Mouse (Mus musculus): ENCODE data around the gene Gigyf2. TPM values are rescaled to one million over a fixed set of nuclear protein-coding genes. Genes with fewer than 3 reads are reported as not detected.

The Gigyf2 gene
- polyA plus RNA-seq (2012), result 30.5 and 33.8 TPM in 2 replicates

DNA sequence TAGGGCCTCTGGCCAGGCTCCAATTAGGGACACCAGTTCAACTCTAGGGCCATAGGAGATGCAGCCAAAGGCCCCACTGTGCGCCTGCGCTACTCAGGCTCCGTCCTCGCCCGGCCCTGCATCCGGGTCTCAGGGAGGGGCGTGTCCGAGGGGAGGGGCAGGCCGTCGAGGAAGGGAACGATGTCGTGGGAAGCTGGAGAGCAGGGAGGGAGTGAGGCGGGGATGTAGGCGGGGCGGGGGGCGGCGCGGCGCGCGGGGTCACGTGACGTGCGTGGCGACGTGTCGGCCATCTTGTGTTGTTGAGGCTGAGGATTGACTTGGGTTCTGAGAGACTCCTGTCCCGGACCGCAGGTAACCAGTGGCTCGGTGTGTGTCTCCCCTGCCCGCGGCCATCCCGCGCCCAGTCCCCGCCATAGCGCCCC is at the start of gene Gigyf2:
Gene Gigyf2, plus strand, starts transcription at position 257 of the 422 bp plus-strand sequence.
- TF ChIP-seq GATA1 (IDR thresholded peaks at IDR 0.05; ENCODE audit: low read length), result no peak

DNA sequence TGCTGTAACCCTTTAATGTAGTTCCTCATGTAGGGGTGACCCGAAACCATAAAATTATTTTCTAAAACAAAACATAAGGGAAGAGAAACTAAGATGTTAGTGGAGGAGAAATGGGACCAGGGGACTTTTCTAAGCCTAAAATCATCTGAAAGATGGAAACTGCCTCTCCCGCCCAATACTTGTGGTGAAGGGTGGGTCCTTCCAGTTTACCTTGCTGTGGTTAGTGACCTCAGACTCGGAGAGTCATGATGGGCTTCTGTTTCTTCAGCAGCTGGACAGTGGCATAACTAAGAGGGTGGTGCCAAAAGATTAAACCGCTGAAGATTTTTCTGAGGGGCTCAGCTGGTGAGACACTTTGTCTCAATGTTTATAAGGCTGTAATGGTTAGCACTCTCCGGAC is 46.5 kb upstream of the Gigyf2 start:
- TF ChIP-seq GATA1 (IDR thresholded peaks at IDR 0.05; ENCODE audit: low read length), result no peak

DNA sequence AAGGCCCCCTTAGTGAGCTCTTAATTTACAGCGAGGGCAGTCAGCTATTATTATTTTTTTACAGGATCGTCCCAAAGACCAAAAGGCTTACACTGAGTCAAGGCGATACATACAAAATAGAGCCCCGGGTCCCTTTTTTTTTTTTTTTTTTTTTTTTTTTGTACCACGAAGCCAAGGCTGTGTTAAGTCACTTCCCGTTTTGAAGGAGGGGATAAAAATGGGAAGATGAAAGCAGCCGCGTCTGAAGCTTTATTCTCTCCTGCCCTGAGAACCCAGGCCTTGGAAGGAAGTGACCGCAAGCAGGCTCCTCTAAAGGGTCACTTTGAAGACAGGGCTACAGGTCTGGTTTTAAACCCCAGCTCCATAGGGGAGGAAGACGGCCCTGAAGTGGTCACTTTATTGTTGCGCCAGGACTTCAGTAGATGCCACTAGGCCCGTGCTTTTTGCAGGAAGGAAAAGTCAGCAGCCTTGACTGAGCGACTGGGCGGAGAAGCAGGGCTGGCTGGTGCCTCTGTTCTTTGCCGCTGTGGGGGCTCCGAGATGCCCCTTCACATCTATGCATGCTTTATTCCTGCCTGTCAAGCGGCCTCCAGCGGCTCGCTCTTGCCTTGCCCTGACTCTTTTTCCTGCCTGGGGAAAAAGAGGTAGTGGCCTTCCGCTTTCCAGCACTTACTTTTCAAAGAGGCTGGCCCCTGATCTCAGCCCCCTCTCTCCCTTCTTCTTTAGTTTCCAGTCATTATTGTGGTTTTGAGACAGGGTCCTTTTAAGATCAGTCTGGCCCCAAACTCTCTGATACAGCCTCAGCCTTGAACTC is 45.0 kb upstream of the Gigyf2 start:
- no peak for TF ChIP-seq GATA1 (IDR thresholded peaks at IDR 0.05; ENCODE audit: low read length)

DNA sequence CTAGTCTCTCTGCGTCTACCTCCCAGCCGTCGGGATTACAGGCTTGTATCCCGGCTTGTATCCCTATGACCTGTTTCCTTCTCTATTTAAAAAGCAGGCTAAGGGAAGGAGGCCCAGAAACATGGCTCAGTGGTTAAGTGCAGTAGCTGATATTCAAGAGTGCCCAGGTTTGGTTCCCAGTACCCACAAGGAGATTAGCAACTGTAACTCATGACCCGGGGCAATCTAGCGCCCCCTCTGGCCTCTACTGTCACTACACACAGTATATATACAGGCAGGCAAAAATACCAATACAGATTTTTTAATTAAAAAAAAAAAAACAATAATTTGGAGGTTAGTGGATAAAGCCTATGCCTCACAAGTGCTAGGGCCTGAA is 44.4 kb upstream of the Gigyf2 start:
- no peak for TF ChIP-seq GATA1 (IDR thresholded peaks at IDR 0.05; ENCODE audit: low read length)

DNA sequence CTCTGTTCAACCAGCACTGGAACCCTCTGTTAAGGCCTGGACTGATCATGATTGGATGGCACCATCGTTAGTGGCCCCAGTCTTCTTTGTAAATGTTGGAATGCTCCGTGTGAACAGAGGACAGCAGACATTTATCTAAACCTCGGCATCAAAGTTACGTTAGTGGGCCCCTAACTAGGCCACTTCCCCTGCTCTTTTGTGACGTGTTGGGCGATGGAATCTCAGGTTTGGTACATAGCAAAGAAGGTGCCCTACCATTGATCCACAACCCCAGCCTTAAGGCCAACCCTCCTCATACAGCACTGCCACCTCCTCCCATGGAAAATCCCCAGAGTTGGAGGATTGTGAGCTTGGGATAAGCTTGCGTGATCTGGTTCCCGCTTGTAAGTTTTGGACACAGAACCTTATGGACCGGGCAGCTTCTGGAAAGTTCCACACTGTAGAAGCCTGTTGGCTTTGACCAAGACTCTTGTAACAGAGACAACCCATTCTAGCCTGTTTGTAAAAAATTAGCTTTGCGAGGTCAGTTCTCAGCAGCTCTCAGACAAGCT is 43.3 kb upstream of the Gigyf2 start:
- no peak for TF ChIP-seq GATA1 (IDR thresholded peaks at IDR 0.05; ENCODE audit: low read length)

DNA sequence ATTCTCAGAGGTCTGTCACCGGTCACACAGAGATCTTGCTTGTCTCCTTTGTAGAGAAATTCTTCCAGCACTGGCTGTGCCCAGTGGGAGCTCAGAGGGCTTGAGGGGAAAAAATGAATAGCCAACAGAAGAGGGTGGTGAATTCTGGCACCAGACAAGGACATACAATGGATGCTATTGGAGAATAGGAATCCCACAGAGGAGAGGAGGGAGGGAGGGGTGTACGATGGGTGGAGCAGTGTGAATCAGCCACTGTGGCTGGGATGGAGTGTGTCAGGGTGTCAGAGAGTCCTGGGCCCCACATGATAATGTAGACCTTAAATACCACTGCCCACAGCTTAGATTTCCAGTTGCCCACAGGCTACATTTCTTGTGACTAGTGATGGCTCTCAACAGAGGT is 39.7 kb upstream of the Gigyf2 start:
- TF ChIP-seq GATA1 (IDR thresholded peaks at IDR 0.05; ENCODE audit: low read length), result no peak

DNA sequence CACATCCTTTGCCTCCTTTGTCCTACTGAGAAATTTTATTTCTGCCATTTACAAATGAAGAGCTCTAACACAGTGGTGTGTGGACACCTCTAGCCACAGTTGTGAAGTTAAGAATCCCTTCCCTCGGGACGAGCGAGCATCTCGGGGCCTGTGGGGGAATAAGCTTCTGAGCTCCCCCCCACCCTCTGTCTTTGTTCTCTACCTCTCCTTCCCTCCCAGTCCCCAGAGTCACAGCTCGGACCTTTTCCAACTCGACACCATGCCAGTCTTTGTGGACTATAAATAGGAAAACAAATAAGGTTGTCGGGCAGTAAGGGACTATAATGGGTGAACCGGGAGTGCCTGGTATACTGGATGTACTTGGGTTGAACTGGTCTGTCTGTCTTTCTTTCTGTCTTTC is 35.4 kb upstream of the Gigyf2 start:
- no peak for TF ChIP-seq GATA1 (IDR thresholded peaks at IDR 0.05; ENCODE audit: low read length)

DNA sequence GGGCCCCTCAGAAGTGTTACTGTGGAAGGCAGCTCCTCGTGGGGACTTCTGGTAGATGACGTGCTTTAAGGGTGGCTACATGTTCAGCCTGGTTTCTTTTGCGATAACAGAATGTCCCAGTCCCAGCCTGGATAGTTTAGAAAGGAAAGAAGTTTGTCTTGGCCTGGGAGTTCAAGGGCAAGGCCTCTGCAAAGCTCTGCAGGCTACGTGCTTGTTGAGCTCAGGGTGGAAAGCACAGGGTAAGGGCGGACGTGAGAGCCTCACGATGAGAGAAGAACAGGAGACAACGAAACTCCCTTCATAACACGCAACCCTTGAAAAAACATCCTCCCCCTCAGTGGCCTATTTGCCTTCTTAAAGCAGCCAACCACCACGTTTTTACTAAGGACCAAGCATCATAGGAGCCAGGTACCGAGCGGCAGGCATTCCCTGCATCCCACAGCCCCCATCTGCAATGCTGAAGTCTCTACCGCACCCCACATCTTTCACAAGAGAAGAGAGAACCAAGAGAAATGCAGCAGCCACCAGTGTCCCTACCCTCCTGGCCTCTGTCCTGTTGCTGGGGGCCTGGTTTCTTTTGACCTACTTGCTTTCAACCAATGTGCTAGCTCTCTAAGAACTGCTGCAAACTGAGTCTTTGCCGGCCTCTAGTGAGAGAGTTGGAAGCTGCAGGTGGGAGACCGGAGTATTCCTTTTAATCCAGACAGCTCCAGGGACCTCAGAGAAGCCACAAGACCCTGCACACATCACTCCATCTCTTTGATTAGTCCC is 34.2 kb upstream of the Gigyf2 start:
- no peak for TF ChIP-seq GATA1 (IDR thresholded peaks at IDR 0.05; ENCODE audit: low read length)

DNA sequence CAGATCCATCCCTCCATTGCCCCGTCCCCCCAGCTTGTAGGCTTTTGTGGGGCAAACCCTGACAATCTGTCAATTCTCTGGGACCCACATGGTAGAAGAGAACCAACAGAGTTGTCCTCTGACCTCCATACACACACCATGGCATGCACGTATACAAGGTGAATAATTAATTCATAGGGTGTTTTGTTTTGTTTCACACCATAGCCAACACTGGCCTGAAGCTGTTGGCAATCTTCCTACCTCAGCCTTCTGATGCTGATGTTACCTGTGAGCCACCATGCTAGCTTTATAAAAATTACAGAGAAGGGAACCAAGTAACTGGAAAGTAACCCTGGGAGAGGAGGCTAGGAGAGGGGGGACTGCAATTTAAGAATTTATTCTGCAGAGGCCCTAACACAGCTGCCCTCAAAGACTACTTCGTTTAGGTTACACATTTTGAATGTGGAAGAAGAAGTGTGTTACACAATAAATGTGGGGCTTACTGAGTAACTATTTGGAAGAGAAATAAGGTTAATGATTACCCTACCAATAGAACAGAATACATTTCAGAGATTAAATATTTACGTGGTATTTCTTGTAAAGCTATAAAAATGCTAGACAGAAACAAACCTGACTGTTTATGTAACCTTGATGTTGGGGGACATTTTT is 32.6 kb upstream of the Gigyf2 start:
- no peak for TF ChIP-seq GATA1 (IDR thresholded peaks at IDR 0.05; ENCODE audit: low read length)

DNA sequence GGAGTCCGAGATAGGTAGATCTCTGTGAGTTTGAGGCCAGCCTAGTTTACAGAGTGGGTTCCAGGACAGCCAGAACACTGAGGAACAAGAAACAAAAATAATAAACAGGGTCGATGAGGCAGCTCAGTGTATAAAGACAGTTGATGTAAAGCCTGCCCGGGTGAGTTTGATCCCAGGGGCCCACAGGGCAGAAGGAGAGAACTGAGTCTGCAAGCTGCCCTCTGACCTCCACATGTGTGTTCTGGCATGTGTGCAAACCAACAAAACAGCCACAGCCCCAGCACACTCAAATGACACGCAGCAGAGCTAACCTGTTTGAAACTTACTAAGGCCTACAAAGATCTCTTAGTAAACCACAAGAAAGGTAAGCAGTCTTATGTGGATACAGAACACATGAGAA is 31.8 kb upstream of the Gigyf2 start:
- no peak for TF ChIP-seq GATA1 (IDR thresholded peaks at IDR 0.05; ENCODE audit: low read length)

DNA sequence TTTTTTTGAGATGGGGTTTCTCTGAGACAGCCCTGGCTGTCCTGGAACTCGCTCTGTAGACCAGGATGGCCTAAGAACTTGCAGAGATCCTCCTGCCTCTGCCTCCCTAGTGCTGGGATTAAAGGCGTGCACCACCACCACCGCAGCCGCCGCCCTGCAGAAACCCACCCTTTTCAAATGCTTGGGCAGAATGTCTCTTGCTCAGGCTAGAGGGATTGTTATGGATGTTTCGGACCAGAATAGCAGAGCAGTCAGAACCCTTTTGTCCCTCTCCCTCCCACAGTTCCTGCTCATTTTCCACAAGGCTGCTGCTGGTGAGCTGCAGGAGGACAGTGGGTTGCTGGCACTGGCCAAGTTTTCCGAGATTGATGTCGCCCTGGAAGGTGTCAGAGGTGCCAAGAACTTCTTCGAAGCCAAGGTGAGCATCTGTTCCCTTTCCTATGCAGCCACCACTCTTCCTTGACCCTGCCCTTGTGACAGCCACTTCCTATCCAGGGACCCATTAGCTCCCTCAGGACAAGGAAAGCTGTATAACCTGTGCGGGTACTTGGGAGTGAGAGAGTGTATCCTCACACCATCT is 29.4 kb upstream of the Gigyf2 start:
- no peak for TF ChIP-seq GATA1 (IDR thresholded peaks at IDR 0.05; ENCODE audit: low read length)

DNA sequence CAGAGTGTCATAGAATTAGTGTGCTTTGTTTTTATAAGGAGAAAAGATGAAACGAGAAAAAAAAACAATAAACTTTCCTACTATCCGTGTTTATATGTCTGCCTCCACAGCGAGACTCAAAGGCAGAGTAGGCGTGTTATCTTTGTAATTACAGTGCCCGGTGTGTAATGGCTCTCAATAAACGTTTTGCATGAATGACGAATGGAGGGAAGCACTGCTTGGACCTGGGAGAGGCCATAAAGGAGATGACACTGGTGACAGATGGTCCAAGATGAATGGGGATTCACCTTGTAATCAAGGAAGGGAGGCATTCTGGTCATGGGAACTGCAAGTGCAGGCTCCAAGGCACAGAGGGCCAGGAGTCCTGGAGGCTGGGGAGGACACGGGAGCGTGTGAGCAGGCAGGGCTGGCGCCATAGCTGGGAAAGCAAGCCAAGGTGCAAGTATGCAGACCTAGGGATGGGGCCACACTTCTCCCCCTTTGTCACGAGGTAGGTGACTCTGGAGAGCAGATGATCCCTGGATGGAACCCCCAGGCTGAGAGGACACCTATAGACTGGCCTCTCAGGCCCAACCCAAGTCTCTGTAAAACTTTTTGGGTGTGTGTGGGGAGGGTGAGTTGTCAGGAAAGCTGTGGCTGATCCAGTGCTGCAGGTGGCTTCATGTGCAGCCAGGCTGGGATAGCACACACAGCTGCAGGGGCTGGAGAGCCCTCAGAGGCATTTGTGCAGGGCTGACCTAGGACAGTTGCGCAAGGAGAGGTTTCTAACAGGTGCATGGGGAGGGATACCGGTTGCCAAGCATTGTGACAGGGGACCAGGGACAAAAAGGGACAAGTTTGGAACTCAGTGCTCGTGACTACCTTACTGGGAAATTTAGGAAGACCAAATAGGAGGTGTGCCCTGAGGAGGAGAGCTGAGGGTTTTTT is 26.2 kb upstream of the Gigyf2 start:
- TF ChIP-seq GATA1 (IDR thresholded peaks at IDR 0.05; ENCODE audit: low read length), result no peak

DNA sequence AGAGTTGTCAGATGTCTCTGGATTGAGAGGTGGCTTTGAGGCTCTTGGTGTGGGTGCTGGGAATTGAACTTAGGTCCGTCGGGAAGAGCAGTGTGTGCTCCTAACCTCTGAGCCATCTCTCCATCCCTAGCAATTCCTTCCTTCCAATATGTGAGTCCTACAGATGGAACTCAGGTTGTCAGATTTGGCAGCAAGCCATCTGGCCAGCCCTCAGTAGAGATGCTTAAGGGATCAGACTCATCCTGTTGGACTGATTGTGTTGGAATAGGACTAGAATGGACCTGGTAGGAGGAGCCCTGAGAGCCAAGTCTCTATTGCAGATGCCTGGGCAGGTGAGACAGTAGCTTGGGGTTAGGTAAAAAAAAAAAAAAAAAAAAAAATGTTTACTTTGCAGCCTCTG is 24.8 kb upstream of the Gigyf2 start:
- no peak for TF ChIP-seq GATA1 (IDR thresholded peaks at IDR 0.05; ENCODE audit: low read length)

DNA sequence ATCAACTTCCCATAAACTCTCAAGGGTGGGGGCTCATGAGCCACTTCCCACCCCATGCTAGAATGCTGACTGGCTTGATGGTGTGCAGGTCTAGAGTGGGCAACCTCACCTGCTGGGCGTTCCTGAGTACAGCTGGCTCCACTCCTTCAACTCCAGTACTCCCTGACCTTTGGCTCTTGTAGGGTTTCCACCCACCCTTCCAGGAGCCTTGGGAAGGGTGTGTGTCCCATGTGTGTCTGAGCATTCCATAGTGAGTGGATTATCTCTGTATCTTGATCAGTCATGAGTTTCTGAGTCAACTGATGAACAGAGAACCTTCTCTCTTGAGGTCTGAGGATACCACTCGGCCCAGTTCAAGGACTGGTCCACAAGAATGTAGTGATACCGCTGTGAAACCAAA is 17.8 kb upstream of the Gigyf2 start:
- no peak for TF ChIP-seq GATA1 (IDR thresholded peaks at IDR 0.05; ENCODE audit: low read length)

DNA sequence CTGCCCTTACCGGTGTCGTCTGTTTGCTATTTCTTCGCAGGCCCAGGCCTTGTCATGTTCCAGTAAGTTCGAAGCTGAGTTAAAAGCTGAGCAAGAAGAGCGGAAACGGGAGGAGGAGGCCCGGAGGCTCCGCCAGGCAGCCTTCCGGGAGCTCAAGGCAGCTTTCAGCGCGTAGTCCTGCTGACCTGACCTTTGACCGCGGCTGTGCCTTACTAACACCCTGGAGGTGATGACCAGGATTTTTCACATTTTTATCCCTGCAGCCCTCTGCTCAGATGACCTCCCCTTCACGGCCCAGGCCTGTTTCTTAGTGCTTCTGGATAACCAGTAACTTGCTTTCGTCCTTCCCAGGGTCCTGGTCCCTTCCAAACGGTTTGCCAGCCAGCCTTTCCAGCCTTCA is 17.2 kb upstream of the Gigyf2 start:
- TF ChIP-seq GATA1 (IDR thresholded peaks at IDR 0.05; ENCODE audit: low read length), result no peak
